Mouse (Mus musculus) right cerebral cortex, postnatal 25 days (tissue): ENCODE results near the gene Ufsp1.

Source experiments
- DNase-seq: peaks from one replicate; pipeline ENCODE4 v3.0.0; 2022

The Ufsp1 gene

DNA sequence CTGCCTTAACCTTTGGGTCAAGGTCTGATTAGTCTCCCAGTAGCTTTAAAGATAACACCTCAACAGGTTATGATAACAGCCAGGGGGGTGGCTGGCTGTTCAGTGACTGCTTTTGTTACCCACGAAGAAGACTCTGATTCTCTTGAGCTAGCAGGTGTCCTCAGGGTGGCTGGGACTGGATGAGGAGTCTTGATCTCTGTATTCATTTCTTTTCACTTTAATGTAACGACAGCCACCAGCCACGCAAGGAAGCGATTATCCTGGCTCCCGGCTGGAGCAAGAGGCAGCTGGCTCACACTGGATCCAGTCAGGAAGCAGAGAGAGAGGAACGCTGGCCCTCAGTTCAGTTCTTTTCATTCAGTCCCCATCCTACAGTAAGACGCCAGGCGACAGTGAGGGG is 42.8 kb downstream of the Ufsp1 start:
- no peak for DNase-seq

DNA sequence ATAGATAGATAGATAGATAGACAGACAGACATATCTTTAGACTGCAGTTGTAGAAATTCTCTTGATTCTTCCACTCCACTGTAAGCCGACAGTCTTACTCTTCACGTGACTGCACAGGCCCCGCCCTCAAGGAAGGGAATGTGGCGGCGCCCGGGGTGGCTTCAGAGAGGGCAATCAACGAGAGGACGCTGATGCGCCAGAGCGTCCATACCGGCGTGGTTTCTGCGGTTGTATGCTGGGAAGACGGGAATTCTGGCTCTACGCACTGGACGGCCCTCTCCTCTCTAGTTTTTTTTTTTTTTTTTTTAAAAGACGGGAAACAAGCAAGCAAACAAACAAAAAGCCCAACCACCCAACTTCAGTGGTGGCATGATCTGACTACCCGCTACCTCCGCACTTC is 43.8 kb downstream of the Ufsp1 start:
- DNase-seq: peak; percentile 88

DNA sequence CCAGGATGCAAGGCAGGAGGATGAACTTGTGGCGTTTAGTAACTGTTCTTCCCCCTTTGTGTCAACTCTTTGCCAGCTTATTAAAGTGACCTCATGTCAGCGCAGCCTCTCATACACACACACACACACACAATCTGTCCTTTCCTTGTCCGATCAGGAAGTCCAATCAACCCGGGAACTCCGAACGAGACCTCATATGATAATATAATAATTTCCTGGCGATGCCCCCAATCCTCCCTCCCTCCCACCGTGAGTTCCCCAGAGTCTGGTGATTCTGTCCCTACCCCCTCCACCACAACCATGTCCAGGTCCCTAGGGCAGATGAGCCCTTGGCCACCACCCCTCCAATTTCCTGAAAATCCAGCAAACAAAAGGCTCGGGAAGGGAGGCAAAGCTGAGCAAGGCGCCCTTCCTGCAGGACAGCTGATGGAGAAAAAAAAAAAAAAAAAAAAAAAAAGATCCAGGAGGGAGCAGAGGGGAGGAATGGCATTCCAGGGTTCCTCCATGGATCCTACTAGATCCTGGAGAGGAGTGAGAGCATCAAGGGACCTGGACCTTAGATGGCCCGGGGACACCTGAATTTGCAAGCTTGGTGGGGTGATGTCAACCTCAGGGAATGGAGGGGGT is 44.3 kb downstream of the Ufsp1 start:
- no peak for DNase-seq

DNA sequence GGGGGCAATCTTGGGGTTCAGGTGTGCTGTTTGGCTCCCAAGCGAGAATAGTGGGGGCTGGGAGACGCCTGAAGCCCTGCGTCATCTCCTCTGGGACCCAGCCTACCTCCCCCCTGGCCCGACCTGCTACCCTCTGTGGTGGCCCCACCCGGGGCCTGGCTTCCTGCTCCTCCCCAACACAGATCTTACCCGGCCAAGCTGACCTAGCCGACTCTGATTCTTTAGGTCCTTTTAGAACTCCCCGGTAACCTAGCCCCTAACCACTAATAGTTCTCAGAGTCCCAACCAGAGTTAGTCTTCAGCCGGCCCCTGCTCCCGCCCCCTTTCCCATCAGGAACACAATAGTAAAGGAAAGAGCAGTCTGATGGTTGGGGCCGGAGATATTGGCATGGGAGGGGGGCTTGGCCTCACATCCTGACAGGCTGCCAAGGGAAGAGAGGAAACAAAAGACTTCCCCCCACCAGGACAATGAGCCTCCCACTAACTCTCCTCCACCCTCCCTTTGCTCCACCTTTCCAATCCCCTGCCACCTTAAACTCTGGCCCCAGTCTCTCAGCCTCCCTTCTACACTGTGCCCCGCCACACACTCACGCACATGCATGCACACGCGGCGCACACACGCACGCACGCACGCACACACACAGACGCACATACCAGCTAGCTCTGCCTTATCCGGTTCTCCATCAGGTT is 45.0 kb downstream of the Ufsp1 start:
- no peak for DNase-seq

DNA sequence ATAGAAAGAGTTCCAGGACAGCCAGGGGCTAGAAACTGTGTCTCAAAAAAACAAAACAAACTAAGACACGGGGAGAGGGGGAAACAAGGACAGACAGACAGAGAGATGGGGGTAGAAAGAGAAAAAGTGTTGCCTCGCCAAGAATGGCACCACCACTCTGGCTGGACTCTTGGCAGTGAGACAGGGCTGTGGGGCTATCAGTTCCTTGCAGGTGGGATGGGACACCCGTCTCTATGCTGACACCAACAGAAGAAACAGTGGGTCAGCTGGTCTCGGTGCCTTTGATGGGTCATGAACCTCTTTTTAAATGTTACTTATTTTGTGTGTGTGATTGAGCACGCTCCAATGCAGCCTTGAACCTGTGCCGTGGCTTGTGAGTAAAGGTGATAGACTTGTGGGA is 45.8 kb downstream of the Ufsp1 start:
- DNase-seq: no peak

DNA sequence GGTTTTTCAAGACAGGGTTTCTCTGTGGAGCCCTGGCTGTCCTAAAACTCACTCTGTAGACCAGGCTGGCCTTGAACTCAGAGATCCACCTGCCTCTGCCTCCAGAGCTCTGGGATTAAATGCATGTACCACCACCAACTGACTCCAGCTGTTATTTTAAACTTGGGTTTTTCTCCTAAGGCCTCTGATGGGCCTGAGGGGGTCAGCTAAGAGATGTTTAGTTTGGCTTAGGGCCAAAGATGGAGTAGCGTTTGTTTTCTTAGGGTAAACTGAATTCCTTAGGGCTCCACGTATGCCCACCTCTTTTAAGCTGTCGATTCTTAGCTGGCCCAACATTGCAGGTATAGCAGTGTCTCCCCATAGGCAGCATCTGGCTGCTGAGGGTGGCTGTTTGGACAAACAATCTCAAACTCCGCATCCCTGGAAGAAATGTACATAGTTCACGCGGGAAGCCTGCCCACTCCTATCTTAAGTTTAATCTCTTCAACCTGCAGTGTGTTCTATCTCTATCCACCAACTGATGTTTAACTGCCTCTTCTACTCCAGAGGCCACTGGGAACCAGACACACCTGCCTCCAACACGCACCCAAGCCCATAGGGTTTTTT is 48.1 kb downstream of the Ufsp1 start:
- no peak for DNase-seq

DNA sequence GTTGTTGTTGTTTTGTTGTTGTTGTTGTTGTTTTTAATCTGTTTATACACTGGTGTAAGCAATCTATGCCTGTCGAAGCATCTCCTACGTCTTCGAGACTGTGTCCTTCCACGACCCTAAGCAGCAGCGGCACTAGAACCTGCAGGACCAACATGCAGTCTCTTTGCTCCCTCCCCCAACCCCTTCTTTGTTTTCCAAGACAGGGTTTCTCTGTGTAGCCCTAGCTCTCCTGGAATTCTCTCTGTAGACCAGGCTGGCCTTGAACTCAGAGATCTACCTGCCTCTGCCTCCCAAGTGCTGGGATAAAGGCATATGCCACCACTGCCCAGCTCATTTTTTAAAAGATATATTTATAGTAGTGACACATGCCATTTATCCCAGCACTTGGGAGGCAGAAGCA is 49.0 kb downstream of the Ufsp1 start:
- no peak for DNase-seq

DNA sequence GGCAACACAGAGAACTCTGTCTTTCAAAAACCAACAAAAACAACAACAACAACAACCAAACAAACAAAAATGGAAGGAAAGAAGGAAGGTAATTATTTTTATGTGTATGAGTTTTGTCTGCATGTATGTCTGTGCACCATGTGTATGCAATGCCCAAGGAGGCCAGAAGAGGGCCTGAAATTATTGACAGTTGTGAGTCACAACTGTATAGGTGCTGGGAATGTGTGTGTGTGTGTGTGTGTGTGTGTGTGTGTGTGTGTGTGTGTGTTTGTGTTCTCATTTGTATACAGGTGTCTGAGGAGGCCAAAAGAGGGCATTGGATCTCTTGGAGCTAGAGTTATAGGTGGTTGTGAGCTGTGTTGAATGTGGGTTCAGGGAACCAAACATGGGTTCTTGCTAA is 49.4 kb downstream of the Ufsp1 start:
- DNase-seq: no peak
